Mouse (Mus musculus) embryo, embryonic 10 days (tissue): ENCODE measurements at regions not wholly inside any gene's neighbourhood (a gene's known extent, or its start where the extent isn't known, plus 50 kb on each side); places are given as distances from the start of the nearest gene placed in this dataset.

Experiments
- DNase-seq: peaks from one replicate; pipeline ENCODE4 v3.0.0-alpha.2; 2015; ENCODE audit warnings: low spot score

DNA sequence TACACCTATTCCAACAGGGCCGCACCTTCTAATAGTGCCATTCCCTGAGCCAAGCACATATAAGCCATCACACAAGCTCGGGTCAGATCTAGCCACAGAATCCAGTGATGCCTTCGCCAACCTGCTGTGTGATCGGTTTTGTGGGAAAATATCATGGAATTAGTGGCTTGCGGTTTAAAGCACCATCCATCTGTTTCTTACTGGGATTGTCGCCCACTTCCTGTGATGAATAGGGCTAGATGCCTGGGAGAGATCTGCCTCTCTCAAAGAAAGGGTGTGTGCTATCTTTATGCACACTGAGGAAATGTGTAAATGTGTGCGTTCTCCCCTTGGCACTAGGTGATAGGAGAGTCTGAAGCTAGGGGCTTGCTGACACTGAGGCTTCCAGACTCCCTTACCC is 154.5 kb upstream of the Smim23 start:
- no peak for DNase-seq

DNA sequence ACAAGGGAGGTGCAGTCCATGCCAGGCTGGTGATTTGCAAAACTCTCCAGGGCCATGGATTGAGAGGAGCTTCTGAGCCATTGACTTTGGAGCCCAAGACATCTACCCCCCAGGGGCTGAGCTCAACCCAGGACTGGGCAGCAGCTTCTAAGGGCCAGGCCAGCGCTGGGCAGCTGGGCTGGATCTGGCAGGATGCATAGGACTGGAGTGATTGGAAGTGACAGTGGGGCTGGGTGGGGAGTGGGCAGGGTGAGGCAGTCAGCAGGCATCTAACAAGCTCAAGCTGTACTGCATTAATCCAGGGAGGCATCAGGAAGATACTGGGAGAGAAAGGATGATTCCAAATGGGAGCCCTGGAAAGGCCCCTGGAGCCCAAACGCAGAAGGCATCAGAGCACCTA is 152.2 kb upstream of the Smim23 start:
- DNase-seq: no peak

DNA sequence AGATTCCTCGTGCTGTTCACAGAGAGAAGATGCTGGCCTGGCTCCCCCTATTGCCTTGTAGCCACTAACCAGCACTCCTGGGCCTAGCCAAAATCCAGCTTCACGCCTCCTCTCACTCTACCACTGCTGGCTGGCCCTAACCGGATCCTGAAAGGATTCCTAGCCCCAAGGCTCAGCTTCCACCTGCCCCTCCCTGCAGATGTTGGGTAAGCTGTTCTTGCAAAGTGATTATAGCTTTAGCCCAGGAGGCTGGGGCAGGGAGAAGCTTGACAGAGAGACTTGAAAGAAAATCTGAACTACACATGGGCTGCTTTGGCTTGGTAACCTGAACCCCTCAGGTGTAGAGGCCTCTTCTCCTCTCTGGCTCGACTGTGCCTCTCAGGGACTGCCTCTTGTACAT is 149.0 kb upstream of the Smim23 start:
- DNase-seq: no peak

DNA sequence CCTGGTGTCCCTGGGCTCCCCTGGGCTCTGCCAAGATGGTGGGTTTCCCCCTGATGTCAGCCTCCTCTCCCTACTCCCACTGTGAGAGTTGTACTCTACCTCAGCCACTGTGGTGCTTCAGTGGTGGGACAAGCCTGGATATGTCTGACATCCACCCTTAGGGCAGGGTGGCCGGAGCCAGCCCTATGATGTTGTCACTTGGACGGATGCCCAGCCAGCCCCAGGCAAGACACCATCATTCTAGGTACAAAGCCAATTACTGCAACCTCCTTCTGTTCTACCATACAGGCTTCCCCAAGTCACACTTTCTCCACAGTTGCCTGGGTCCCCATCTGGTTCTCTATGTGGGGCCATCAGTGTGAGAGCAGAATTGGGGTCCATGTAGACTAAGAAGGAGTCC is 141.0 kb upstream of the Smim23 start:
- DNase-seq: no peak

DNA sequence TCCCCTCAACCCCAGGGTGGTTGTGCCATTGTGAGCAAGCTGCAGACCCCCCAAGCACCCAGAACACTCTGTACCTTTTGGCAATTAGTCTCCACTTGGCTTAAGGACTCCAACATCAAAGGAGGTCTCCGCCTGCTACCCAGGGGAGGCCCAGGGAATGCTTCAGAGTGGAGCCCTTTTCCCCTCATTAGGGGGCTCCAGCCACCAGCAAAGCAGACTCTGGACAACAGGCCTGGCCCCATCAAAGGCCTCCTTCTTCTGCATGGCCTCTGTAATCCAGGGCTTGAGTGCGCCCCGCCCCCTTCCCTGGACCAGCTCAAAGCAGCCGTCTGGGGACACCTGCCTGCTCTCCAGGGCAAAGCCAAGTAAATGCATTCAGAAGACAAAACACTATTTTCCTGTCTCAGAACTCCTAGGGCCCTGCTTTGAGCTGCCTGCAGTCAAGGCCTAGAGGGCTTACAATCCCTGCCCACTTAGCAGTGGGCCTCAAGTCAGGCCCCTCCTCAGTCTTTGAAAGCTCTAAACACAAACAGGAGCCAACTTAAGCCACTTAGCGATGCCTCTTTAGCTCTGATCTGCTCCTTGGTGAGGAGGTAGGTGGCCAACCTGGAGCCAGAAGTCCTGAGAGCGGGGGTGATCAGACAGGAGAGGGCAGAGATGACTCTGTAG is 139.4 kb upstream of the Smim23 start:
- peak; percentile 61 for DNase-seq

DNA sequence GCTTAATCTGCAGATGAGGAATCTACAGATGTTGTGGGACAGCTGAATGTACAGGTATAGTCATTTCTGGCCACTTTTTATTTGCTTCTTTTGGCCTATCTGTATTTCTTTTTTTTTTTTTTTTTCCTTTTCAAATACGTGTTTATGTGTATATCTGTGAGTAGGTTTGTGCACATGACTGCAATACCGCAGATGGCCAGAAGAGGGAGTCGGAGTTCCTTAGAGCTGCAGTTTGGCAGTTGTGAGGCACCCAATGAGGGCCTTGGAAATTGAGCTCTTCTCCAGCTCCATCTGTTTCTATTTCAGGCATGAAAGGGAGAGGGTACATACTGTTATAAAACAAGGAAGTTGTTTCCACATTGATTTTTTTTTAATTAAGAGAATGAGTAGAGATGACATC is 137.2 kb upstream of the Smim23 start:
- peak; percentile 35 for DNase-seq

DNA sequence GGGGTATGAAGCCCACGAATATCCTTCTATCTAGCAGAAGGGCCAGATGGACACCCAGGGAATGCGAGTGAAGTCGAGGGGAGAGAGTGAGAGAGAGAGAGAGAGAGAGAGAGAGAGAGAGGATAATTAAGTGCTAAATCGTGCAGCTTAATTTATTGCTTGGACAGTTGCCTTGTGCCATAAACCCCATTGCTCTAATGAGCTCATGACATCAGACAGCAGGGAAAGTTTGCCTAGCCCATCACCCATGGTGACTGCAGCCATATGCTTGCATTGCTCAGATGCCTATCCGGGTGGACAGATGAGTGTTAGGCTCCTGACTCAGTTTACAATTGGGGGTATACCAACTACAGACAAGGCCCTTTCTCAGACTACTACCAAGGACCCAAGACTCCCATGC is 134.6 kb upstream of the Smim23 start:
- DNase-seq: no peak

DNA sequence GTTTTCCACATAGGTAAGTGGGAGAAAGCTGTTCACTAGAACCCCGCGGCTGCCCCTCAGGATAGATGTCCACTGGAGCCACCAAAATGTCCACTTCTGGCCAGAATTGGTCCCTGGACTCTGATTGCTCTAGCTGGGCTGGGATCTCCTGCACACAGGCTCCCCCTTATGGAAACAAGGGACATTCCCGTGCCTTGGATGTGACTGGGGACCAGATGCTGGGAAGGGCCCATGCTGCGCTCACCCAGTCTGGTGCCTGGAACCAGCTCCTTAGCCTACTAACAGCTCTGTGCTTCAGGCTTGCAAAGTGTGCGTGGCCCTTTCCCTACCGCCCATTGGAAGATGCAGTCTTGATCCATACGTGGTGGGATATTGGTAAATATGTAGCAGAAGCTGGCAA is 132.6 kb upstream of the Smim23 start:
- DNase-seq: peak; percentile 78

DNA sequence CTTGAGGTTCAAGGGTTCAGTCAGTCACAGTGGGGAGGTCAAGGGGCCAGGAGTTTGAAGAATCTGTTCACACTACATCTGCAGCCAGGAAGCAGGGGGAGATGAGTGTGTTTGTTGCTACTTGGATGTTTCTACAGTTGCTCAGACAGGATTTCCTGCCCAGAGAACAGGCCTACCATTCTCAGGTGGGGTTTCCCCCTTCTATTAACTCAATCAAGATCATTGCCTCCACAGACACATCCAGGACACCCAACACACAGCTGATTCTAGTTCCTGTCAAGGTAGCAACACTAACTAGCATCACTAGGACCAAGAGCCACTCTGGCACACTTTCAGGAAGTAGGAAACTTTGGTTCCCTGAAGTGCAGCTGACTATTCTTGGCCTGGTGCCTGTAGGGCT is 127.9 kb upstream of the Smim23 start:
- DNase-seq: no peak

DNA sequence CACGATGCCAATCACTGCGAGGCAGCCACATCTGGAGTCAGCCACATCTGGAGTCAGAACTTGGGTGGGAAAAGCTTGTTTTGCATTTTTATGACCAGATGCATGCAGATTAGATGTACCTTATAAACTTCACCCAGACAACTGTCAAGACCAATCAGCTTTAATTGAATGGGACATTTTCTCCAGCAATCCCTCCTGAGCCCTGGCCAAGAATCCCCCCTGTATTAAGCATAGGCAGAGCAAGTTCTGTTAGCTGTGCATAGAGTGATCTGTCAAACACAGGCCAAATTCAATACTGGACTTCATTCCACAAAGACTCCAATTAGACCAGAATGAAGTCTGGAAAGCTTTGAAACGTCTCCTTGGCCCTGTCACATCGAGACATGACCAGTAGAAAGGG is 123.7 kb upstream of the Smim23 start:
- no peak for DNase-seq

DNA sequence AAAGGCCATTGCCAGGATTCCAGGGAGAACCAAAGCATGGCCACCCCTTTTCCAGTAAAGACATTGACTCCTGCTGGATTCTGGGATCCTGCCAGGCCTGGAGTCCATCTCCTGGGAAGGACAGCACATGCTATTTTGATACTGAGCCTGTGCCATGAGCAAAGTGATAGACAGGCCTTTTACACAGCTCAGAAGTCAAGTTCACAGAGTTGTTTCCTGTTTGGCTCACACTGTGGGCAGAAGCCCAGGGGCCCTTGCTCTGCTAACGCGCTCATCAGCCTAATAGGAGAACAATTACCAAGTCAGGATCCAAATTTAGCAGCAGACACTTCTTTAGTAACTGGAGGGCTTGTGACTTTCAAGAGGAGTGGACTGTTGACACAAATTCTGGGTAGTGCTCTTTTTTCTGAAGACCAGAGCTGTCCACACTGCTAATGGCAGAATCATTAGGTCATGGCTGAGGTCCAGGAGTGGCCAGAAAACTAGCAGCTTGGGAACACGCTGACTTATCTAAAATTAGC is 122.1 kb upstream of the Smim23 start:
- DNase-seq: no peak

DNA sequence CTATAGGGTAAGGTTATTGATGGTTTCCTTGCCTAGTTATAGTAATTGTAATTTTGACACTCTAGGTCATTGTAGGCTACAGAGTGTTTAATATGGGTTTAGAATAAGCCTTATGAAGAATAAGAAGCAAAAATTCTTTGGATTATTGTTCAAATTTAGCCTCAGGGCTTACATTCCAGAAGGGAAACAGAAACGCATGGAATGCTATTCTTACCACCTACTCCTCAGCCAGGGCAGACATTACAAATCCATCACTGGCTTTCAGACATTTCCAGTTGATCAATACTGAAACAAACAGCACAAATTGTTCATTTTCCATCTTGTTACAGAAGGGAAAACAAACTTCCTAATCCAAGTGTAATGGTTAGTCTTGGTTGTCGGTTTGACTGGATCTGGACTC is 120.7 kb upstream of the Smim23 start:
- DNase-seq: no peak

DNA sequence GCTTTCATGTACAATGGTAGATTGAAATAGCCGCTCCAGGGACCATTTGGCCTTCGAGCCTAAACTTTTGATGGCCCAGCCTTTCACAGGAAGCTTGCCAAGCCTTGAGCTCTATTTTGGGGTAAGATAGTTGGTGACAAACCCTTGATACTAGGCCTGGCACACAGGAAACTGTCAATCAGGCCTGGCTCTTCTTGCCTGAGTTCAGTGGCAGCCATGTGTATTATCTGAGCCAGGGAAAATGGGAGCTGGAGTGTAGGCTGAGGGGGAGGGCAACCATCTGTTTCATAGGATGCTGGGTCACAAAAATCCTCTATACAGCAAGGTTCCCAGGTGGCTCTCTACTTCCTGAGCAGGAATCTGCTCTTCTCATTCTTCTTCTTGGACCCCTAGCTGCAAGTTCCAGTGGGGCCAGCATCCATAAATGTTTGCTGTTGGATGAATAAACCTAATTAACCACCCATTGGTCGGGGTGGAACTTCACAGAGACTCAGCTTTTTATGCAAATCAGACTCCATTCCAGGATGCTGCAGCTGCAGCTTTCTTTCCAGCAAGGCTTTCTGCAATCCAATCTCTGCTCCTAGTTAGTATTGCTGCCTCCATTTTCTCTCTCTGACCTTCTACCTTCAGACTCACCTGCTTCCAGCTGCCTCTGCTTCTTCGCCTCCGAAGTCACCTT is 117.1 kb upstream of the Smim23 start:
- DNase-seq: no peak

DNA sequence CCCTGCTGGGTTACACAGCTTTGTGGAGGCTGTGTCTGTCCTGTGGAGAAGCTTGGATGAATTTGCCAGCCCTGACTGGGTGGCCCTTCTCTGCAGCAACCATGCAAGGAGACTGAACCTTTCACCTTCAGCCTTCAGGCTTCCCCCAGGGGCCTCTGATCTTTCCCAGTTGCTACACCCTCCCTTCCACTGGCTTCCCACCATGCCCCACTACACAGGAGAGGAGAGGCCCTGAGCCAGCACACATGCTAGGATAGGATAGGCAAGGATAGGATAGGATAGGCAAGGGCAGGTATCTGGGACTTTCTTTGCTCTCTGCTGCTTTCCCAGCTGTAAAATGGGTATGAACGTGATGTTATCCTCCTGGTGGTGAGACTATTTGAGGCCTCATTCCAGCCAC is 114.7 kb upstream of the Smim23 start:
- DNase-seq: no peak

DNA sequence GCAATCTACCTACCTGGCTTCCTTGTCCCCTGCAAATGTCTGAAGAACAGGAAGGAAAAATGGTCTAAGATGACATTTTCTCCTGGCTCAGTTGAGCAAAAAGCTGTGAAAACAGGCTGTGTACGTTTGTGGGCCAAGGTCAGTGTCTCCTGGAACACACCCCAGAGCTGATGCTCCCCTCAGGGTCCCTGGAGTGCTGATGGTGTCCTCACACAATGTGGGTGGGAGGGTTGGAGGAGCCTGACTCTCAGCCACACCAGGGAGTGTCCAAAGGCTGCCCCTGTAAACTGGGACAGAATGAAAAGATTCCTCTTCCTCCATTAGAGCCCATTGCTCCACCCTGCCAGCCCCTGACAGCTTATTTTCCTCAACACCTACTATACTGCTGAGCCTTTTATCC is 112.8 kb upstream of the Smim23 start:
- DNase-seq: no peak

DNA sequence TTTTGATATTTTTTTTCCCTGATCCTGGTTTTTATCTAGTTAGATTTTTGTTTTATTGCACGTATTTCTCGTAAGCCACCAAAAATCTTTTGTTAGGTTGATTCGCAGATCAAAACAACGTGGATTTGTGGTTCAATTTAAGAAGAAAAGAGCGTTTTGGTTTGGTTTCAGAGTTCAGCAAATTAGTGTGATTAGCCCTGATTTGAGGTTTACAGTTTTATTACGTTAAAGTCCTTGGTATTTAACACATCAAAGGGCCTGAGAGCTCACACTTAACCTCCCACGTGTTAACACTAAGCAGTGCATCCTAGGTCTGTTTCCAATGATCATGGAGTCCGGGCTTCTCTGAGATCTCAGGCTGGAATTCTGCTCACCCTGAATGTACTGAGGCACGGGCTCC is 107.5 kb upstream of the Smim23 start:
- DNase-seq: peak; percentile 25

DNA sequence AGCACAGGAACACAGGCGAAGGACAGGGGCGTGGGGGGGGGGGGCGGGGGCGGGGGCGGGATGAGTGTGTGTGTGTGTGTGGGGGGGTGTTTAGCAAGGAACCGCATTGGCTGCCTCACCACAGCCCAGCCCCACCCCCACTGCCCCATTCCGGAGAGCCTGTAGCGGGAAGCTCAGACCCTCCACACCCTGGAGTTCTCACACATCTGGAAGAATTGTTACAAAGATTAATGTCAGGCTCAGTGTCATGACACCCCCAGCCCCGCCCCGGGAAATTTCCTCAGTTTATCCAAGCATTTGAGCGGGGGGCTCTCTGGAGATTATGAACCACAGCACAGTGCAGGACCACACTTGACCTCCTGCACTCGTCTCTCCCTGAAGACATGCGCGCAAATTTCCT is 106.6 kb upstream of the Smim23 start:
- DNase-seq: peak; percentile 34

DNA sequence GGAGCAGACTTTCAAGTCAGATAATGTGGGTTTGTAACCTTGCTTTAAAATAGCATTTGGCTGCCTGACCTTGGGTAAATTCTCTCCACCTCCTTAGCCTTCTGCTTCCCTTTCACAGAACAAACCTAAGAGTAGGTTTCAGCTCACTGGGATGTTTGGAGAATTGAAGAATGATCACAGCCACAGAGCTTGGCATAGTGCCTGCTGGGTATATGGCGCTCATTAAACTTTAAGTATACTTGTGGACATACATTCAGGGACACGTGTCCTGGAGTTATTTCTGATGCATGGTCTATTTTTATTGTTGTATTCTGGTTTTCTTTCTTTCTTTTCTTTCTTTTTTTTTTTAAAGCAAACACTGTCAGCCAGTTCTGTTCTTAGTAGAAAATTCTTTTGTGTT is 104.4 kb upstream of the Smim23 start:
- DNase-seq: no peak

DNA sequence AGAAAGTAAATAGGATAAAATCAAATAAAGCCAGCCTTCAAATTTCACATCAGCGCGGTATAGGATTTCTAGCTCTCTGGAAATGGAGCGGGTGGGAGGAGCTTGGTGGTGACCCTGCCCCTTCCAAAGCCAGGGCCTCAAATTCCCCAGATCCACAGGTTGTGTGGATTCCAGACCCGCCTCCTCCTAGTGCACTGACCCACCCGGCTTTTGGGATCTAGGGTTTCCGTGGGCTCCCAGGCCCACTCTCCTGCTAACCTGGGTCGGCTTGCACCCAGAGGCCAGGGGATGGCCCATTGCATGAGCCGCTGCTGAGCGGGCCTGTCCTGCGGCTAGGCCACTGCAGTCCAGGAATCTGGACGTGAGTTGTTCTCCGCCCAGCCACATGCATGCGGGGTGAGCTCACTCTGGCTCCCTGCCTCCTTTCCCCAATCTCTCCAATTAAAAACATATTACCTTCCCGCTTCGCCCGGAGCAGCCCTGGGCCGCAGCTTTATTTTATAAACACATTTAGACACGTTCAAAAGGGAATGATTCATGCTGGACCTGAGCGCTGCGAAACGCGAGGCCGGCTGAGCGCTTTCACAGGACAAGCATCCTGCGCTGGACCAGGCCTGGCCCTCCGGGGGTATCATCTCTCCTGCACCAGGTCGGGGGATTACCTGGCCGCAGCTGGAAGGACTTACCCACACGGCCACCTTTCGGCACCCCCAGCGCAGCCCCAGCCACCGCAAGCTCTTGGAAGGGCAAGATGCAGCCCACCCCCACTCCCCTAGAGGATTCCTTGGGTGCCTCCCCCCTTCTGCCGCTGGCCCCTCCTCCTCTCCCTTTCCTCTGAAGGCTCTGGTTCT is 101.2 kb upstream of the Smim23 start:
- peak; percentile 74 for DNase-seq

DNA sequence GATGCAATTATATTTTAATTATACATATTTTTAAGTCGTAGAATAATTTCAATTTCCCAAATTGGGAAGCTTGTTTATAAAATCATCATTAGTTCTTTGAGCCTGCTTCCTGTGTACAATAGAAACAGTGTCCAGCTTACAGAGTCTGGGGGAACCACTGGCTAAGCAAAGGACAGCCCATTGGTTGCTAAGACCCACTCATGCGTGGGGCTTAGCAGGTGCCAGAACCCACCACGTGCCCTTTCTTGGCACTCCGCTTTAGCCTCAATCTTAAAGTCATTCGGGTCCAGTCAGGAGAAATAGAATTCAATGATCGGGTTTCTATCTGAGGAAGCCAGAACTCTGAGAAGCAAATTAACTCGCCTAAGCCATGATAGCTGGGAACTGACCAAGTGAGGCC is 100.5 kb upstream of the Smim23 start:
- DNase-seq: no peak

DNA sequence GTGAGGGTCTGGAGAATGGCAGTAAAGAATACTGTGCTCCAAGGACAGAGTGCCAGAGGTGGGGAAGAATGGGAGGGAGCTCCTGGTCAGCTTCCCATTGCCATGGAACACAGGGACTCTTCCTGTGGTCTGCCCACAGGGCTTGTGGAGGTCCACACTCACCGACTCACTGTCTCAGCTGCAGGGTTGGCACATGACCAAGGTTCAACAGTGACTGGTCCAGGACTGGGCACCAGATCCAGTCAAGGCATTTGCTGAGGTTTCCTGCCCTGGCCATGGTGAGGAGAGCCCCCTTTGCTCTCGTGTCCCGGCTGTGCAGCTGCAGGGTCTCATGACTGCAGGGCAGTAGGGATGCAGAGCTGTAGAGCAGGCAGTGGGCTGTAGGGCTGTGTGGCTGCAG is 88.7 kb upstream of the Smim23 start:
- no peak for DNase-seq

DNA sequence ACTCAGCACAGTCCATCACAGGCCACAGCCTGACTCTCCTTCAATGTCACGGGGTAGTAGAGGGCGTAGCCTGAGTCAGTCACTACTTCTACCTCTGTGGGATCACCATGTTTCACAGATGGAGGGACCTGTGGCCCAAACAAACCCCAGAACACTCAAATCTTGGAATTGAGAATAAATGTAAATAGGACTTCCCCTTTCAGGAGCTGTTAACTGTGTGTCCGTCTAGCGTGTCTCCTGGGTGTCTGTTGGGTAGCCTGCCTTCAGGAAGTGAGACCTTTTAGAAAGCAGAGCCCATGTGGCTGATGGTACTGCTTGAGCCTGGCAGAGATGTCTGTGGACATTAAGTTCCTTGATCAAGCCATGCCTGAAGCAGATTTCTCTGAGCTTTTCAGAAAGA is 87.4 kb upstream of the Smim23 start:
- DNase-seq: no peak
